Mouse (Mus musculus): Measurements from ENCODE around the gene Hist1h2bc. TPM values are rescaled to one million over a fixed set of nuclear protein-coding genes. Genes with fewer than 3 reads are reported as not detected.
"Not testable (repeated sequence)": the region's sequence is repeated elsewhere in the genome, so short reads cannot be mapped to it uniquely, and the experiment has no call there.

The Hist1h2bc gene
- total RNA-seq, 2 experiments from 2014 or later: 64.4 to 75.8 TPM

- peak in 1 of 2 experiments; percentile 45 for DNase-seq
- intact Hi-C loops (cut with DNase I): loop anchor here (1.0 to 5.0 kb wide), 6 partner anchors 12 to 1655 kb away; partner anchors contain the start of genes Hist1h1e, Hist1h2af, Hist1h2ag and Hist1h2bj
Measured at GRCm38 (mm10) chr13:23697491-23698299, 13.7 kb downstream of the Hist1h2bc start.

- DNase-seq: peak; percentile 100
- intact Hi-C loops (cut with DNase I): loop anchor here (1.0 to 5.0 kb wide), 6 partner anchors 13 to 1656 kb away; partner anchors contain the start of genes Hist1h1e, Hist1h2af, Hist1h2ag and Hist1h2bj
Measured at GRCm38 (mm10) chr13:23698300-23698693, 14.3 kb downstream of the Hist1h2bc start, which contains the start of gene Hist1h4c. TSS of gene Hist1h4c (minus strand) at chr13:23698454.

- DNase-seq: no peak
- intact Hi-C loops (cut with DNase I): loop anchor here (1.0 to 5.0 kb wide), 6 partner anchors 14 to 1657 kb away; partner anchors contain the start of genes Hist1h1e, Hist1h2af, Hist1h2ag and Hist1h2bj
Measured at GRCm38 (mm10) chr13:23698996-23699395, 15.0 kb downstream of the Hist1h2bc start.

- no peak for DNase-seq
- intact Hi-C loops (cut with DNase I): loop anchor here (5.0 kb wide), 4 partner anchors 117 to 1657 kb away; partner anchors contain the start of genes Hist1h2af, Hist1h2ag, Hist1h2bj and Hist1h4d
Measured at GRCm38 (mm10) chr13:23699767-23700166, 15.8 kb downstream of the Hist1h2bc start.

- intact Hi-C loops (cut with DNase I): loop anchor here (1.0 kb wide), 1 partner anchor 31 kb away; no protein-coding TSS in a partner anchor
- peak; percentile 70 to 71 for DNase-seq
Measured at GRCm38 (mm10) chr13:23700786-23701520, 17.0 kb downstream of the Hist1h2bc start.

GRCm38 (mm10) chr13:23702220-23702619 is 18.2 kb downstream of the Hist1h2bc start:
- intact Hi-C loops (cut with DNase I): no loop called here
- no peak for DNase-seq

GRCm38 (mm10) chr13:23702801-23703200 is 18.8 kb downstream of the Hist1h2bc start:
- intact Hi-C loops (cut with DNase I); DNase-seq: not testable (repeated sequence)

- no peak for DNase-seq
- intact Hi-C loops (cut with DNase I): no loop called here
Measured at GRCm38 (mm10) chr13:23705751-23706356, 21.9 kb downstream of the Hist1h2bc start.

GRCm38 (mm10) chr13:23706771-23707170 is 22.8 kb downstream of the Hist1h2bc start:
- intact Hi-C loops (cut with DNase I): no loop called here
- DNase-seq: no peak

GRCm38 (mm10) chr13:23708041-23708440 is 24.0 kb downstream of the Hist1h2bc start:
- intact Hi-C loops (cut with DNase I): no loop called here
- no peak for DNase-seq

- intact Hi-C loops (cut with DNase I): no loop called here
- DNase-seq: no peak
Measured at GRCm38 (mm10) chr13:23708654-23709053, 24.7 kb downstream of the Hist1h2bc start.

- intact Hi-C loops (cut with DNase I): no loop called here
- no peak for DNase-seq
Measured at GRCm38 (mm10) chr13:23709714-23710373, 25.8 kb downstream of the Hist1h2bc start.

- intact Hi-C loops (cut with DNase I): no loop called here
- DNase-seq: peak; percentile 63 to 74
Measured at GRCm38 (mm10) chr13:23710374-23711089, 26.5 kb downstream of the Hist1h2bc start, which contains the start of gene Hfe. TSS of gene Hfe (minus strand) at chr13:23710854.

- DNase-seq: no peak
- intact Hi-C loops (cut with DNase I): no loop called here
Measured at GRCm38 (mm10) chr13:23716261-23717042, 32.5 kb downstream of the Hist1h2bc start.

- no peak for DNase-seq
- intact Hi-C loops (cut with DNase I): no loop called here
Measured at GRCm38 (mm10) chr13:23717176-23717575, 33.2 kb downstream of the Hist1h2bc start.

GRCm38 (mm10) chr13:23717593-23718245 is 33.7 kb downstream of the Hist1h2bc start:
- DNase-seq; intact Hi-C loops (cut with DNase I): not testable (repeated sequence)

- intact Hi-C loops (cut with DNase I): no loop called here
Measured at GRCm38 (mm10) chr13:23724239-23724638, 40.2 kb downstream of the Hist1h2bc start.

GRCm38 (mm10) chr13:23725213-23725612 is 41.2 kb downstream of the Hist1h2bc start:
- DNase-seq: no peak
- intact Hi-C loops (cut with DNase I): no loop called here

More at GRCm38 (mm10) chr13:23724239-23724638, 40.2 kb downstream of the Hist1h2bc start:
- no peak for DNase-seq
